Mouse (Mus musculus): ENCODE measurements at regions not wholly inside any gene's neighbourhood (a gene's known extent, or its start where the extent isn't known, plus 50 kb on each side); places are given as distances from the start of the nearest gene placed in this dataset.
"Not testable (repeated sequence)": the region's sequence is repeated elsewhere in the genome, so short reads cannot be mapped to it uniquely, and the experiment has no call there.

GRCm38 (mm10) chr6:48172769-48173168 is 86.4 kb upstream of the Zfp746 start:
- DNase-seq: not testable (repeated sequence)

GRCm38 (mm10) chr6:48136851-48137250 is 50.5 kb upstream of the Zfp746 start:
- peak; percentile 61 for DNase-seq
